Mouse (Mus musculus): ENCODE data around the gene Sobp.

GRCm38 (mm10) chr10:43014358-43014757 lies 160.0 kb downstream of the Sobp start:
- TF ChIP-seq CTCF (IDR thresholded peaks at IDR 0.05; ENCODE audit: low read depth) (no peak), EP300 (IDR thresholded peaks at IDR 0.05; ENCODE audit: low read depth) (no peak)
